Mouse (Mus musculus) cerebellum, postnatal 36 days (tissue): ENCODE data around the gene Rpgr.

ENCODE experiments used
- DNase-seq, 2 experiments: peaks; one replicate each; pipeline ENCODE4 v3.0.0; 2021 to 2022; ENCODE audit warnings: mixed read lengths in 2 of 2

Rpgr gene

DNA sequence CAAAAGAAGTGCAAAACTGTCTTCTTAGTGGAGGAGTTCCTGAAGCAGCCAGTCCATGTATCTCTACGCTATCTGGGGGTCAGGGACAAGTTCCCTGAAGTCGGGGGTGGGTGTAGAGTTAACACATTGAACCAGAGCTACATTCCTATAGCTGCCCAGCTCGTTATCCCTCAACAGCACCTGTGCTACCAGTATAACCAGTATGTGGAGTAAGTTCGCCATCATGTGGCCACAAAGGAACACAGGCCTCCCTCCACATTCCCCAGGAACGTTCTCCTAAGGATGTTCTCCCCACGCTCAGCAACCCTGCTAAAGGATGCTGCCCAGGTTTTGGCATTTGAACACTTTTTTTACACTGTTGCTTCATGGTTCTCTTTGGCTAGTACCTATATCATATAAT lies 146.0 kb downstream of the Rpgr start:
- DNase-seq: peak; percentile 12 to 38

DNA sequence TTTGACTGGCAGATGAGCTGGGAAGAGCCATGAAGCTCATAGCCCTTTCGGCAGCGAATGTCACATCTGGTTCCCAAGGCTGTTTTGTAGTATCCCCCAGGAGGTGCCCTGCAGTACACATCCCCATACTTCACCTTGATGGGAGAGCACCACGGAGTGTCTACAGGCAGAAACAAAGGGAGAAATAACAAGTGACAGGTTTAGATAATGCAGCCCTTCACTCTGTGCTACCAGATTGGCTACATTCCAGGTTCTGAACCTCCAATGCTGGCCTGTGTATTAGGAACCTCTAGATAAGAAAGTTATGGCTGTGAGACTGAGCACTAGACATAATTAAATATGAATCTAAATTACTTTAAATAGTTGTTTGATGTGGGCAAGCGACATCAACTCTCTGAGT lies 147.3 kb downstream of the Rpgr start:
- DNase-seq: no peak

DNA sequence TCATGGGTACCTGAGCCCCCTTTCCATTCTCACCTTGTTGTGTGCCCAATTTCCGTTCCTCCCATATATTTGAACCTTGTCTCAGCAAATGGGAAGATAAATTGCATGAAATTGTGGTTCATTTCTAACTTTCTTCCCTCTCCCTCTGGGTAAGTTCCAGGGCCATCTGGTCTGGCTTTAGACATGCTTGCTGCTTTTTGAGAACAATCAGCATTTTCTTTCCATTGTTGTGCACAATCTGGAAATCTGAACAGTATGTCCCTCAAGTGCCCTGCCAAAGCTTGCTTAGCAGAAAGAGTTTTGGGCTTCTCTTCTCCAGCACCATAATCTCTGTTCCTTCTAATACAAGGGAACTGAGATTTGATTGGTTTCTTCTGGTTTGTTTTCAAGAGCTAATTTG lies 152.9 kb downstream of the Rpgr start:
- peak in 1 of 2 experiments; percentile 9 for DNase-seq

DNA sequence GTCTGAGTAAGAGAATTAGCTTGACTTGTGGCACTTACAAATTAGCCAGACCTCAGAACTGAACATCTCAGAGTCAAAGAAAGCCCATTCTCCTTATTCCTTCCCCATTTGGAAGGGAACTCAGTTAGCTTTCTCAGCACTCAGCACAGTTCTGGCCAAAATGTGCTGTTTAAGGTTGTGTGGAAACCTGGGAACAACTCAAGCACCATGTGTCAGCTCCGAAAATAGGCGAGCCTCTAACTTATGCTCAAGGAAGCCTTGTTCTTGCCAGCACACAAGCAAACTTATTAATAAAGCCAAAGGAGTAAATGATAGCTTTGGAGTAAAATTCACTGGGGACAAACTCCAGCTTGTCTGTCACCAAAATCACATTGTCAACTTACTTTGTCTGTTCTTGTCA lies 153.4 kb downstream of the Rpgr start:
- DNase-seq: no peak

DNA sequence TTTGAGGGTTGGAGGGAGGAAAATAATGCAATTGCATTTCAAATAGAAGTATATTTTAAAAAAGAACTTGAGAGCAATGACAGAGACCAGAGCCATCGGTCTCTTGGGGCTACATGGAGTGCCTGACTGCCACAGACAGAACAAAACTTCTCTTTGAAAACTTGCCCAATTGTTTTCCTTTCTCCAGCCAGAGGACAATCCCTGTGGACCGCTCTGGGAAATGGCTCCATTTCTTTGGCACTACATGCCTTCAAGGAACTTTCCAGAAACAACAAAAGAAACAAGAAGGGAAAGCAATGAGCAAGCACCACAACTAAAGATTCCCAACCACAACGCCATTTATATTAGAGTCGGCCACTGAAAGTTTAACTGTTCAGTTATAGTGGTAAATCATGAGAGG lies 154.5 kb downstream of the Rpgr start:
- no peak for DNase-seq

DNA sequence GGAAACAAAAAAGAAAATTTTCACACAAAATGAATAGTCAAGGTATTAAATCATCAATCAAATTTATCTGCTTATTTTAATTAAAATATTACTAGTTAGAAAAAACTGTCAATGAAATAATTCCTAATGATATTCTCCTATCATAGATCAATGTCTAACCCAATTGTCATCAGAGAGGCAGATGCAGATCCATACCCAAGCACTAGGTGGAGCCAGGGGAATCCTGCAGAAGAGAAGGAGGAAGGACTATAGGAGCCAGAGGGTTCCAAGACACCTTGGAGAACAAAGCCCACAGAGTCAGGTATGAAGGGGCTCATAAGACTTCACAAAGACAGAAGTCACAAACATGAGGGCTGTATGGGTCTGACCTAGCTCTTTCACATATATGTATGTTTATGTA lies 182.1 kb downstream of the Rpgr start:
- DNase-seq: peak in 1 of 2 experiments; percentile 4
